Mouse (Mus musculus) lung, adult 18-20 months (tissue): ENCODE measurements at regions not wholly inside any gene's neighbourhood (a gene's known extent, or its start where the extent isn't known, plus 50 kb on each side); places are given as distances from the start of the nearest gene placed in this dataset.

Experiments
- DNase-seq, 2 experiments: peaks; one replicate each; pipeline ENCODE4 v3.0.0; 2022; ENCODE audit warnings: mixed read lengths in 2 of 2

- no peak for DNase-seq
Observed at GRCm38 (mm10) chr12:15932067-15932466, 115.3 kb upstream of the Trib2 start.

DNA sequence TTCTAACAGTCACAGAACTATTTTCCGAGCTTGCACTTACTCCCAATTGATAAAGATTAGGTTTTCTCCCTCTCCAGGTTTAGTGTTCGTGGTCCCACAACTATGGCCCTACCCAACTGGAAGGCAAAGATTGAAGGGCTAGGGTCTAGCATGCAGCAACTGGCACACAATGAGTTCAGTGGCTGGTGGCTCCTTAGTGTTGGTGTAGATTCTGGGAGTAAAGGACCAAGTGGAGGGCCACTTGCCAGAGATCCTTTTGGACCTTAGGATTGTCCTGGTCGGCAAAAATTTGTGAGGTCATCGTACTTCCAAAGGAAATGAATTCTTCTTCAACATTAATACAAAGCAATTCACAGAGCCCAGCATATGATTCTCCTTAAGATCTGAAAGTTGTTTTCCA lies 114.8 kb upstream of the Trib2 start:
- DNase-seq = no peak

- DNase-seq = no peak
Observed at GRCm38 (mm10) chr12:15930155-15930554, 113.4 kb upstream of the Trib2 start.

DNA sequence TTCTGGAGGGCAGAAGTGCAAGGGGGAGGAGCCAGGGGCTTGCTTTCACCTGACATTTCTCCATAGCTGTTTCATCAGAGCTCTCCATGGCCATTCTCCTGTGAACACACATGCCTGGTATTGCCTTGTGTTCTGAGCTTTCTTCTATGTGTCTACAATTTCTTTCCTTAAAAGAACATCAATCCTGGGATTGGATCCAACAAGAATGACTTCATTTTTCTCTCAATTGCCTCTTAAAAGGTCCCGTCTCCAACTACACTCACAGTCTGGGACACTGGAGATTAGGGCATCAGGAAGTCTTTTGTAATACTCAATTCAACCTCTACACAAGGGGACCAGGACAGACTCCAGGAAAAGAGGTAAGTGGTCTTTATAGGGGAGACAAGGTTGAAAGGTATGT lies 112.8 kb upstream of the Trib2 start:
- peak in 1 of 2 experiments; percentile 18 for DNase-seq

DNA sequence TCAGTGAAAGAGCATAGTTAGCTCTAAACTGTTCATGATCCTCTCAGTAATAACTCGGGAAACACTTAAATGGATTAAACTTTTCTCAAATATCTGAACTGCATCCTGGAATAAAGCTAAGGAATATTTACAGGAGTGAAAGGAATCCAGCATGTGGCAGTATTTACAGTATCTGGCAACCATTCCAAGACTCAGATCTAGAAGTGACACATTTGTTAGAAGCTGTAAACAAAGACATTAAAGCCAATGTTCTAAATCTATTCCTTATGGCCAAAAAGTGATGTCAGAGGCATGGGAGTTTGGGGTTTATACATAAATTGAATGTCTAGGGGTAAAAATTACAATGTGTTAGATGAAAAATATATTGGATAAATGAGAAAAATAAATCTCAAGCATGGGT lies 101.6 kb upstream of the Trib2 start:
- no peak for DNase-seq

- no peak for DNase-seq
Observed at GRCm38 (mm10) chr12:15912959-15913358, 96.2 kb upstream of the Trib2 start.

GRCm38 (mm10) chr12:15912491-15912890 lies 95.8 kb upstream of the Trib2 start:
- DNase-seq = no peak

GRCm38 (mm10) chr12:15911254-15911991 lies 94.7 kb upstream of the Trib2 start:
- no peak for DNase-seq

GRCm38 (mm10) chr12:15897539-15897938 lies 80.8 kb upstream of the Trib2 start:
- DNase-seq = no peak

GRCm38 (mm10) chr12:15896511-15896910 lies 79.8 kb upstream of the Trib2 start:
- peak in 1 of 2 experiments; percentile 5 for DNase-seq

DNA sequence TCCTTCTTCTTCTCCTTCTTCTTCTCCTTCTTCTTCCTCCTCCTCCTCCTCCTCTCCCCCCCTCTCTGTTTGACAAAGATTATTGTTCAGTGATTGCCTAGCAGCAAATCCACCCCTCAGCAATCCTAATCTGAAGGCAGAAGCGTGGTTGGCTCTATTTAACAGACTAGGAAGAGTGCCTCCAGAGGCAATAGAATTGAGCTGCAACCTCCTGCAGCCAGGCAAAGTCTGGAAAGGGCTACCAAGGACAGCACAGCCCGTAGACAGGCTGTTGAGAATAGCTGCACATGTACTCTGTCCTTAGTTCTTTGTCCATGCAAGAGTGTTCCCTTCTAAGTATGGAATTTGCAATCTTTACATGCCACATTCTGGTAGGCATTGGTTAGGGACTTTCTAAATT lies 78.5 kb upstream of the Trib2 start:
- DNase-seq = no peak

- no peak for DNase-seq
Observed at GRCm38 (mm10) chr12:15890591-15890990, 73.9 kb upstream of the Trib2 start.

- no peak for DNase-seq
Observed at GRCm38 (mm10) chr12:15879907-15880430, 63.2 kb upstream of the Trib2 start.
